In the genomic region with DNA sequence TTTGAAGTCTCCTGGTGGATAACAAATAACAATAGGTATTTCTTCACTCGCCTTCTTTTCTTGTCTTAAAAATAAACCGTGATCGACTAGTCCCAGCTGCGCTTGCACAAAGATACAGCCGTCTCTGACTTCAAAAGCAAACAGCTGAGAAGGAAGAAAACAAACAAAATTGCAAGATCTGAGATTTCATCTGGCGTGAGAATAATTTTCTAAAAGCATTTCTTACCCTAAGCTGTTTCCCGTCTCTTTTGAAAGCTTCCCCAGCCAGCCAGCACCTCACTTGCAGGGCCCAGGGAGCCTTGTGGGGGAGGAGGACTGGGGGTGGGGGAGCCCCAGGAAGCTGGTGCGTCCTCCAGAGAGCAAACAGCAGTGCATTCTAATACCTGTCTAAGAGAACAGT, we compare ENCODE assay signal across 20 mouse cellular contexts.
DNase-seq lines count a peak whose midpoint lies in the region; ATAC-seq lines count a peak whose summit lies in the region.
"Had no signal": no experiment of that assay in that cellular context is flagged by ENCODE, and none has a peak within 500 bp of the region (broad histone marks: within the 10 kb centered on the region; RNA-seq: fewer than 3 reads in every experiment).

No protein-coding gene starts in this region.

- peak overlapping the region; percentile 60; the same call in 1 of the 2 replicates for H3K27ac ChIP-seq in midbrain, embryonic 13.5 days
- no peak overlapping the region for H3K27ac ChIP-seq in midbrain, embryonic 11.5 days (ENCODE audit: low read depth, low read length)
- H3K27ac ChIP-seq in forebrain, embryonic 16.5 days (ENCODE audit: low read length), result peak overlapping the region; percentile 70
- H3K27ac ChIP-seq in midbrain, embryonic 16.5 days (ENCODE audit: low read length), result peak overlapping the region; percentile 43; the same call in 1 of the 2 replicates
- H3K27ac ChIP-seq: embryonic facial prominence, embryonic 10.5 days; gastrocnemius, adult 2 months; intestine, embryonic 15.5 days; limb, embryonic 13.5 days; stomach, embryonic 15.5 days had no signal

- no peaks in the 10 kb centered on the region for H3K9me3 ChIP-seq in midbrain, embryonic 13.5 days
- no peaks in the 10 kb centered on the region for H3K9me3 ChIP-seq in midbrain, embryonic 11.5 days (ENCODE audit: control insufficient read depth, low read length)
- no peaks in the 10 kb centered on the region for H3K9me3 ChIP-seq in forebrain, embryonic 16.5 days (ENCODE audit: control insufficient read depth, low read length)
- no peaks in the 10 kb centered on the region for H3K9me3 ChIP-seq in midbrain, embryonic 16.5 days (replicated peaks; ENCODE audit: control insufficient read depth, low read length, poor library complexity, severe bottlenecking)
- H3K9me3 ChIP-seq: embryonic facial prominence, embryonic 10.5 days; intestine, embryonic 15.5 days; limb, embryonic 13.5 days; stomach, embryonic 15.5 days had no signal

- no peak overlapping the region for H3K9ac ChIP-seq in midbrain, embryonic 13.5 days (replicated peaks)
- no peak overlapping the region for H3K9ac ChIP-seq in midbrain, embryonic 11.5 days (ENCODE audit: low read length)
- no peak overlapping the region for H3K9ac ChIP-seq in forebrain, embryonic 16.5 days (replicated peaks; ENCODE audit: low read depth, low read length)
- H3K9ac ChIP-seq in midbrain, embryonic 16.5 days (ENCODE audit: low read depth, low read length), result no peak overlapping the region
- H3K9ac ChIP-seq: intestine, embryonic 15.5 days; limb, embryonic 13.5 days; stomach, embryonic 15.5 days had no signal

- H3K27me3 ChIP-seq in midbrain, embryonic 13.5 days, result no peaks in the 10 kb centered on the region
- no peaks in the 10 kb centered on the region for H3K27me3 ChIP-seq in midbrain, embryonic 11.5 days (ENCODE audit: control insufficient read depth, insufficient read depth, low read length)
- H3K27me3 ChIP-seq in forebrain, embryonic 16.5 days (replicated peaks; ENCODE audit: control insufficient read depth, insufficient read depth, low read length), result no peaks in the 10 kb centered on the region
- H3K27me3 ChIP-seq in midbrain, embryonic 16.5 days (ENCODE audit: control insufficient read depth, insufficient read depth, low read depth, low read length), result no peaks in the 10 kb centered on the region
- H3K27me3 ChIP-seq: intestine, embryonic 15.5 days; limb, embryonic 13.5 days; stomach, embryonic 15.5 days had no signal

- H3K4me2 ChIP-seq in midbrain, embryonic 13.5 days (replicated peaks), result no peak overlapping the region
- no peak overlapping the region for H3K4me2 ChIP-seq in midbrain, embryonic 11.5 days
- no peak overlapping the region for H3K4me2 ChIP-seq in forebrain, embryonic 16.5 days (ENCODE audit: low read length)
- no peak overlapping the region for H3K4me2 ChIP-seq in midbrain, embryonic 16.5 days (ENCODE audit: low read length)
- H3K4me2 ChIP-seq: heart, embryonic 11.5 days; intestine, embryonic 15.5 days; limb, embryonic 13.5 days; stomach, embryonic 15.5 days had no signal

- peaks cover 30% of the 10 kb centered on the region for H3K4me1 ChIP-seq in midbrain, embryonic 13.5 days (replicated peaks)
- H3K4me1 ChIP-seq in midbrain, embryonic 11.5 days (ENCODE audit: control insufficient read depth, insufficient read depth, low read length), result peaks cover 3% of the 10 kb centered on the region
- peaks cover 4% of the 10 kb centered on the region for H3K4me1 ChIP-seq in forebrain, embryonic 16.5 days (replicated peaks; ENCODE audit: control insufficient read depth, insufficient read depth, low read length)
- peaks cover 11% of the 10 kb centered on the region for H3K4me1 ChIP-seq in midbrain, embryonic 16.5 days (ENCODE audit: control insufficient read depth, insufficient read depth, low read length)
- H3K4me1 ChIP-seq: intestine, embryonic 15.5 days; limb, embryonic 13.5 days; stomach, embryonic 15.5 days had no signal

- ATAC-seq in midbrain, embryonic 13.5 days, result no peak
- no peak for ATAC-seq in midbrain, embryonic 11.5 days (ENCODE audit: low FRiP score)
- 0 out of 2 replicates have a peak, but pooled peaks have one; percentile 10 for ATAC-seq in forebrain, embryonic 16.5 days
- ATAC-seq in midbrain, embryonic 16.5 days, result no peak
- no peak for ATAC-seq in megakaryocyte, adult 5-6 weeks (ENCODE audit: poor library complexity, severe bottlenecking)
- no peak for ATAC-seq in granulocyte monocyte progenitor cell, adult 5-6 weeks (replicated peaks; ENCODE audit: poor library complexity, severe bottlenecking)
- ATAC-seq: intestine, embryonic 15.5 days had no signal

- H3K36me3 ChIP-seq in midbrain, embryonic 13.5 days, result no peaks in the 10 kb centered on the region
- H3K36me3 ChIP-seq in midbrain, embryonic 11.5 days (ENCODE audit: control insufficient read depth, insufficient read depth, low read length), result no peaks in the 10 kb centered on the region
- H3K36me3 ChIP-seq in forebrain, embryonic 16.5 days (ENCODE audit: control insufficient read depth, insufficient read depth), result no peaks in the 10 kb centered on the region
- H3K36me3 ChIP-seq in midbrain, embryonic 16.5 days (ENCODE audit: control insufficient read depth, insufficient read depth, low read length), result no peaks in the 10 kb centered on the region
- H3K36me3 ChIP-seq: embryonic facial prominence, embryonic 10.5 days; G1E; intestine, embryonic 15.5 days; limb, embryonic 13.5 days; stomach, embryonic 15.5 days had no signal

- 44% methylated on average over 8 of the region's 8 CpGs for WGBS in midbrain, embryonic 13.5 days
- WGBS in midbrain, embryonic 11.5 days, result 63% methylated on average over 8 of the region's 8 CpGs
- 47% methylated on average over 8 of the region's 8 CpGs for WGBS in forebrain, embryonic 16.5 days
- WGBS in midbrain, embryonic 16.5 days, result 51% methylated on average over 8 of the region's 8 CpGs

- H3K4me3 ChIP-seq in midbrain, embryonic 13.5 days (replicated peaks), result no peak overlapping the region
- H3K4me3 ChIP-seq in midbrain, embryonic 11.5 days (ENCODE audit: low read depth, low read length), result no peak overlapping the region
- H3K4me3 ChIP-seq in forebrain, embryonic 16.5 days (replicated peaks; ENCODE audit: low read length), result no peak overlapping the region
- H3K4me3 ChIP-seq in midbrain, embryonic 16.5 days (ENCODE audit: low read depth, low read length), result no peak overlapping the region
- H3K4me3 ChIP-seq: embryonic facial prominence, embryonic 10.5 days; gastrocnemius, adult 2 months; intestine, embryonic 15.5 days; limb, embryonic 13.5 days; stomach, embryonic 15.5 days had no signal

- peak; percentile 87 for DNase-seq in heart, adult 11 months
- DNase-seq in heart, adult 9 months (ENCODE audit: low spot score in 2 of 2), result no peak
- DNase-seq in midbrain, embryonic 11.5 days (ENCODE audit: low spot score, missing footprints), result no peak
- DNase-seq: adrenal gland, postnatal 10 days; cerebellum, postnatal 10 days; gastrocnemius, adult 2 months; heart, postnatal 36 days; kidney, postnatal 10 days; layer of hippocampus, postnatal 36 days had no signal
